Mouse (Mus musculus): ENCODE measurements at regions not wholly inside any gene's neighbourhood (a gene's known extent, or its start where the extent isn't known, plus 50 kb on each side); places are given as distances from the start of the nearest gene placed in this dataset.

GRCm38 (mm10) chr6:7463896-7464295 is 90.8 kb upstream of the Tac1 start:
- TF ChIP-seq CTCF (IDR thresholded peaks at IDR 0.05; ENCODE audit: low read depth, low read length) (no peak), GATA2 (IDR thresholded peaks at IDR 0.05; ENCODE audit: borderline replicate concordance, low read depth, low read length) (no peak), TAL1 (conservative IDR thresholded peaks at IDR 0.05; ENCODE audit: low read depth, low read length) (no peak), POLR2AphosphoS5 (IDR thresholded peaks at IDR 0.05; ENCODE audit: insufficient replicate concordance, low read depth, low read length) (no peak)
